Comparison of ENCODE assay signal across 12 mouse cellular contexts in genomic region chr9:68614006-68614405, GRCm38 (mm10).
"Had no signal": no experiment of that assay in that cellular context is flagged by ENCODE, and none has a peak within 500 bp of the region (broad histone marks: within the 10 kb centered on the region; RNA-seq: fewer than 3 reads in every experiment).

No protein-coding gene starts in this region.

- H3K36me3 ChIP-seq: limb, embryonic 13.5 days; midbrain, embryonic 13.5 days; neural tube, embryonic 15.5 days had no signal

- H3K4me1 ChIP-seq: limb, embryonic 13.5 days; neural tube, embryonic 15.5 days had no signal

- H3K9me3 ChIP-seq: limb, embryonic 13.5 days; midbrain, embryonic 13.5 days; neural tube, embryonic 15.5 days had no signal

- DNase-seq: kidney, postnatal 14 days; layer of hippocampus, adult 9-11 months; layer of hippocampus, postnatal 36 days; lung, adult 18-20 months; lung, postnatal 36 days; right cerebral cortex, adult 18-20 months; right cerebral cortex, postnatal 25 days; thymus, postnatal 4 days had no signal

- H3K27ac ChIP-seq: limb, embryonic 13.5 days; liver, embryonic 14.5 days; midbrain, embryonic 13.5 days; neural tube, embryonic 15.5 days had no signal

- H3K27me3 ChIP-seq: limb, embryonic 13.5 days; midbrain, embryonic 13.5 days; neural tube, embryonic 15.5 days had no signal

- H3K4me3 ChIP-seq: limb, embryonic 13.5 days; midbrain, embryonic 13.5 days; neural tube, embryonic 15.5 days had no signal
